Mouse (Mus musculus) ovary, postnatal 14 days (tissue): ENCODE results near the gene Yju2.

Experiments used
- DNase-seq: peaks from one replicate; pipeline ENCODE4 v3.0.0; 2022; ENCODE audit warnings: low spot score

Gene Yju2

GRCm38 (mm10) chr17:55960791-55961190, 1.9 kb downstream of the Yju2 start:
- no peak for DNase-seq

GRCm38 (mm10) chr17:55961631-55962030, 2.7 kb downstream of the Yju2 start:
- no peak for DNase-seq

GRCm38 (mm10) chr17:55963171-55963570, 4.3 kb downstream of the Yju2 start:
- no peak for DNase-seq

GRCm38 (mm10) chr17:55964496-55964895, 5.6 kb downstream of the Yju2 start:
- no peak for DNase-seq

GRCm38 (mm10) chr17:55964996-55965395, 6.1 kb downstream of the Yju2 start:
- no peak for DNase-seq

DNA sequence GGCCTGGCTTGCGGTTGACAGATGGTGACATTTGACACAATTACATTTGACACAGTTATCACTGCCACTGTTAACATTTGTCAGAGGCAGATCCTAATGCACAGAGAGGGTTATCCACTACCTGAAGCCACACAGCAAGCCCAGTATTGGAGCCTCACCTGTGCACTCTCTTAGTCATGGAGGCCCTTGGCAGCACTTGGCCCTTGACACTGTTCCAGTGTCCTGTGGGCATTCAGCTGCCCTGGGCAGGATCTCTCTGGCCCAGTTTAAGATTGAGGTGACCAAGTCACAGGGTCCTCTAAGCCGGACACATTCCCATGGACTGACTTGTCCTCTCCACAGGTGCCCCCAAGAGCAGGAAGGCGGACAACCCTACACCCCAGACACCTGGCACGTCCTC, 8.3 kb downstream of the Yju2 start:
- DNase-seq: no peak

- DNase-seq: no peak
Measured at GRCm38 (mm10) chr17:55968210-55968609, 9.3 kb downstream of the Yju2 start.

DNA sequence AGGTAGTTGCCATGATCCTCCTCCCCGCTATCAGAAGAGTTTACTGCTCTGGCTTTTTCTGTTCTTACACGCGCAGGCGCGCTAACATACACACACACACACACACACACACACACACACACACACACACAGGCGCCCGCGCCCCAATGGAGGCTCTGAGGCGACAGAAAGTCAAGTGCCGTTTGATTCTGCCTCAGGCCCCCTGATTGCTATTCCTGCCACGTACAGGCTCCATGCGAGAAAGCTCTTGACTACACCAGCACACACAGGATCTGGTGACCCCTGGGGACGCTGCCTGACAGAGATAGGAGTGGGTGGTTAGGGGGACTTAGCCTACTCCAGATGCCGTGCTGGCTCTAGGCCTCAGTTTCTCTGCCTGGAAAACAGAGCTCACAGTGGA, 10.7 kb downstream of the Yju2 start:
- DNase-seq: no peak

- no peak for DNase-seq
Measured at GRCm38 (mm10) chr17:55969966-55970891, 11.3 kb downstream of the Yju2 start, which contains the start of gene Shd. Gene Shd (plus strand): TSS chr17:55970467.

- DNase-seq: no peak
Measured at GRCm38 (mm10) chr17:55971453-55971852, 12.6 kb downstream of the Yju2 start.

- DNase-seq: peak; percentile 76
Measured at GRCm38 (mm10) chr17:55976255-55976862, 17.5 kb downstream of the Yju2 start.

DNA sequence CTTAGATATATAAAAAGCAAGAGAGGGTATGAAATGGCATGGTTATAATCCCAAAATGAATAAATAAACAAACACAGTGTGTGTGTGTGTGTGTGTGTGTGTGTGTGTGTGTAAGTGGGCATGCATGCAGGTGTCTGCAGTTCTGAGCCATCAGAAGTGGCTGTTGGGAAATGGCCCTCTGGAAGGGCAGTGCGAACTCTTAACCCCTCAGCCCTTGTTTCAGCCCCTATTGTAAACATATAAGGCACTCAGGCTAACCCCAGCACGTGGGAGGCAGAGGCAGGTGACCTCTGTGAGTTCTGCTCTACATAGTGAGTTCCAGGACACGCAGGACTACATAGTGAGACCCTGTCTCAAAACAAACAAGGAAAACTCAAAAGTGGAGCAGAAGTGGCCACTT, 18.4 kb downstream of the Yju2 start:
- DNase-seq: no peak

DNA sequence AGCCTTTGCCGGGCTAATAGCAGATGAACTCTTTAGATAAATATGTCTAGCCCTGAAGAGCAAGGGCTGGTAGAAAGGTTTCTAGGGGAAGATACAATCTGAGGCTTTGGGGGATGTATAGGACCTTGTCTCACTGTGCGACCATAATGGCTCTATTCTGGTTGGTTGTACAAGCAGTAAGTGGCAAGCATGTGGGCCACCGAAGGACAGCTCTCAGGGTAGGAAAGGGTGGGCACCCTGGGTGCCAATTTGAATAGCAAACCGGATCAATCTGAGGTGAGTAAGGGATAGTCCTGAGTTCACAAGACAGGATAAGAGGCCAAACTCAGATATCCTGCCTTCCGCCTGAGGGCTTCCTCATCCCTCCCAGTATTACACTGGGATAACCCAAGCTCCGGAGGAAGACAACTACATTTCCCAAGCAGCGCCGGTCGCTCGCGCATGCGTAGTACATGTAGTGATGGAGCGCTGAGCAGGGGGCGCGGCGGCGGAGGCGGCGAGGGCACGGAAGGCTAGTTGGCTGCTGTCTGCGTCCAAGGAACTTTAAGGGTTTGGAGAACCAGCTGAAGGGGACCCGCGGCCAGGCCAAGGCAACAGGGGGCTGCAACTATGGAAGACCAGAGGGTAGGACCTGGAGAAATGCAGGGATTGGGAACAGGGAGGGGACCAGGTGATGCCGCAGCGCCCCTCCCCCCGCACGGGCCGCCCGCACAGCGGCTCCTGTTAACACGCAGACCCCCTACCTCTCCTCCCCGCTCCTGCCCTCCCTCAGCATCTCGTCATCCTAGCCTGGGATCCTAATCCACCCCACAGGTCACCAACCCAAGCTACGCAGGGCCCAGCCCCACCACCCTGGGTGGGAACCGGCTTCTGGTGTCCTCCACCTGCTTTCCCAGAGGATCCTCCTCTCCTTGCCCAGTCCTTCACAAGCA, 27.4 kb downstream of the Yju2 start, which contains the start of gene Fsd1:
TSS of gene Fsd1 (plus strand) at position 480 of the 932 bp plus-strand sequence.
- no peak for DNase-seq

DNA sequence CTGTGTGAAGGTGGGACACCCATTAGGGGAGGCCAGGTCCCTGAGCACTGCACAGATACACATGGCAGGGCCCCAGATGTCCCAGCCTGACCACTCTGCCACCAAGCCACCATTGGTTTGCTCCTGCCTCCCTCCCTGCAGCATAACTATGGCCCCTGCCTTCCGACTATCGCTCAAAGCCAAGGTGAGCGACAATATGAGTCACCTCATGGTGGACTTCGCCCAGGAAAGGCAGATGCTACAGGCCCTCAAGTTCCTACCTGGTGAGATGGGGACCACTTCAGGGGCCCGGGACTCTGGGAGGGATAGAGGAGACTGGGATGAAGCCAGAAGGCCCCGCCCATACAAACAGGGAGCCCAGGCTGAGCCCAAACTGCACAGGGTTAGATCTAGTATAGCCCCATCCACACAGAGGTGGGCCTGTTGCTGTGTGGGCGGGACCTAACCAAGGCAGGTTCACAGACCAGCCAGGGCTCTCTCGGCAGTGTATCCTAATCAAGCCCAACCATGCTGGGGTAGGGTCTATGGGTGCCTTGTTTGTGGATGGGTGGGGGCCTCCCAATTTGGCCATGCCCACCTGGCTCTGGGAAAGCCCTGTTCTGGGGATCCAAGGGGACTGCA, 31.5 kb downstream of the Yju2 start:
- no peak for DNase-seq

DNA sequence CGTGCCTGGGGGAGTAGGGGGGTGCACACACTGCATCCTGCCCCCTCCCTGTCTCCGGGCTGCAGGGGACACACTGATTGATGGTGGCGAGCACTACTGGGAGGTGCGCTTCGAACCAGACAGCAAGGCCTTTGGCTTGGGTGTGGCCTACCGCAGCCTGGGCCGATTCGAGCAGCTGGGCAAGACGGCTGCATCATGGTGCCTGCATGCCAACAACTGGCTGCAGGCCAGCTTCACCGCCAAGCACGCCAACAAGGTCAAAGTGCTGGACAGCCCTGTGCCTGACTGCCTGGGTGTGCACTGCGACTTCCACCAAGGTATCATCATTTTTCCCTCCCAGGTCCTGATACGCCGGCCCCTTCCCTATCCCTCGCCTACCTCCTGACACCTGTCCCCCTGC, 37.1 kb downstream of the Yju2 start:
- no peak for DNase-seq

DNA sequence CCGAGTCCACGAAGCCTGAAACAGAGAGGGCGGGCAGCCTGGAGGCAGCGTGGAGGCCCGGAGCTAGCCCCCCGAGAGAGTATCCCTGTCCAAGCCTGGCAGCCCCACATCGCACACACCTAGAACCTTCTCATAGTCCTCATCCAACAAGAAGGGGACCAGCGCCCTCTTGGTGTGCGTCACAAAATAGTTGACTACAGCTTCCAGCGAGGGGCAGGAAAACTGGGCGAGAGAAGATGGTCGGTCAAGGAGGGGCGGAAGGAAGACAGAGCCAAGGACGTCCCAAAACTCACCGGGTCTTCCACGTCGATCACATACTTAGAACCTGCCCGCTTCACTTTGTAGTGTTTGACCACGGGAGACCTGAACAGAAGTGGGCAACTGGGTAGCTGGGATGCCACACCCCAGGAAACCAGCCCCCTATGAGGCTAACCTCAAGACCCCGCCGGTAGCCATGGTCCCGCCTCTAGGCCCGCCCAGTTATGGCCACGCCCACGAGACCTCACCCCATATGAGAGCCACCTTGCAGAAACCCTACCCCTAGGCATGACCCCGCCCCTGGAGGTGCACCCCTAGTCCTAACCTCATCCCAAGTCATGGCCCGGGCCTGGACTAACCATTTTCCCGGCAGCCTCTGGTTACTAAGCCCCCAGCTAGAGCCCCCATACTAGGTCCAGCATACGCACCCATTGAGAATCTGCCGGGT, 41.0 kb downstream of the Yju2 start:
- no peak for DNase-seq

DNA sequence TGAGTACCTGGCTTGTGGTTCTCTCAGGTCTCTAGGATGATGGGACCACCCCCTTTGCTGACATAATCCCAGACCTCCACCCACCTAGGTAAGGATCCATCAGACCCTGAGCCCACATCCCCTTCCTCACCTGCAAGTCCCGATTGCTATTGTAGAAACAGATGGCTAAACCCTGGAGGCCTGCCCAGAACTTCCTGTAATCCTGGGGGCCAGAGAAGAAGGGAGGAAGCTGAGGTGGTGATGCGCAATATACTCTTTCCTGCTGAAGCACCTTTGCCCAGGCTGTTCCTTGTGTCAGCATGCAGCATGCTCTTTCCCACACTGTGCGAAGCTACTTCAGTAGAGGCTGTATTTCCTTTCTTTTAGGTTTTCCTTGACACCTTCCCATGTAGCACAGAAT, 44.1 kb downstream of the Yju2 start:
- DNase-seq: no peak

DNA sequence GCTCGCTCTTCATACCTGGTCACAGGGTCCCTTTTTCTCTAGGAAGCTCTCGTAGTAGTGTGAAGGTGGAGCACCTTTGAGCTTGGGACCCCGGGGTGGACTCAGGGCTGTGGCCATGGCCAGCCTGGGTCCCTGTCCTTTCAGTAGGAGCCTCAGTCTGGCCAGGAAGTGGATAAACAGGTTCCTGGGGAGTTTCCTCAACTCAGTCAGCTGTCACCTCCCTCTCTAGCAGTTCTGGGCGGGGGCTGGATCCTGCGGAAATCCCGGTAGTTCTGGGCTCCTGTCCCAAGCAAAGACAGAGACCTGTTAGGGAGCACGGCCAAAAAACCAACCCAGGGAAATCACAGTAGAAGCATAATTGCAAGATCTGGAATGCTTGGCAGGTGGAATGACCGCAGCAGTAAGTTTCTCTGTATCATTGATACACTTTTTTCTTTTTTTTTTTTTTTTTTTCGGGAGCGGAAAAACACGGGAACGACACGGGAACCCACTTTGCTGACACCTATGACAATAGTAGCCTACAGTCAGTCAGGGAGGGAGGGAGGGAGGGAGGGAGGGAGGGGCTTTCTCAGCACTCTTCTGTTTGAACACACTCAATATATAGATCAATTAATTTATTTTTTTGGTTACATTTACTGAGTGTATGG, 46.6 kb downstream of the Yju2 start, which contains the start of the genes Stap2 and Mpnd:
TSS of gene Stap2 (minus strand) at position 170 of the 647 bp plus-strand sequence.
TSS of gene Mpnd (plus strand) at position 297 of the 647 bp plus-strand sequence.
- DNase-seq: no peak

GRCm38 (mm10) chr17:56006956-56007355, 48.1 kb downstream of the Yju2 start:
- DNase-seq: no peak
